In genomic region chr10:59354120-59354519, GRCm38 (mm10) we compare ENCODE assay signal across 26 mouse cellular contexts. TPM values are rescaled to one million over a fixed set of nuclear protein-coding genes. Genes with fewer than 3 reads are reported as not detected.
"Had no signal": no experiment of that assay in that cellular context is flagged by ENCODE, and none has a peak within 500 bp of the region (broad histone marks: within the 10 kb centered on the region; RNA-seq: fewer than 3 reads in every experiment).

No protein-coding gene starts in this region.

- H3K4me1 ChIP-seq: kidney, embryonic 15.5 days; lung, embryonic 15.5 days; midbrain, embryonic 10.5 days; midbrain, embryonic 13.5 days; neural tube, embryonic 13.5 days had no signal

- H3K4me3 ChIP-seq: kidney, embryonic 15.5 days; liver, embryonic 15.5 days; lung, embryonic 15.5 days; megakaryocyte, embryonic 14.5 days; midbrain, embryonic 10.5 days; midbrain, embryonic 13.5 days; myocyte; neural tube, embryonic 13.5 days; stomach, embryonic 15.5 days had no signal

- H3K27me3 ChIP-seq: kidney, embryonic 15.5 days; liver, embryonic 15.5 days; lung, embryonic 15.5 days; megakaryocyte, embryonic 14.5 days; midbrain, embryonic 13.5 days; neural tube, embryonic 13.5 days; stomach, embryonic 15.5 days had no signal

- H3K9ac ChIP-seq: kidney, embryonic 15.5 days; liver, embryonic 15.5 days; lung, embryonic 15.5 days; midbrain, embryonic 13.5 days; neural tube, embryonic 13.5 days; stomach, embryonic 15.5 days had no signal

- H3K27ac ChIP-seq: kidney, embryonic 15.5 days; liver, embryonic 15.5 days; lung, embryonic 15.5 days; midbrain, embryonic 10.5 days; midbrain, embryonic 13.5 days; neural tube, embryonic 13.5 days; stomach, embryonic 15.5 days had no signal

- H3K9me3 ChIP-seq: kidney, embryonic 15.5 days; liver, embryonic 15.5 days; lung, embryonic 15.5 days; megakaryocyte, embryonic 14.5 days; midbrain, embryonic 10.5 days; midbrain, embryonic 13.5 days; neural tube, embryonic 13.5 days; stomach, embryonic 15.5 days had no signal

- H3K4me2 ChIP-seq: kidney, embryonic 15.5 days; liver, embryonic 15.5 days; lung, embryonic 15.5 days; midbrain, embryonic 13.5 days; neural tube, embryonic 13.5 days; stomach, embryonic 15.5 days had no signal

- ATAC-seq: midbrain, embryonic 13.5 days; midbrain, embryonic 16.5 days had no signal

- DNase-seq: kidney, postnatal 10 days; kidney, postnatal 36 days; lung, adult 18-20 months; lung, postnatal 10 days; lung, postnatal 36 days; retina, postnatal 1 day; right cerebral cortex, postnatal 25 days; spleen, adult 18-20 months; thymus, postnatal 36 days had no signal

RNA-seq across cellular contexts. Expression of gene Gm10273, which starts 41.3 kb away (rescaled TPM):
- polyA plus RNA-seq: kidney, embryonic 15.5 days; neural tube, embryonic 13.5 days had no signal

RNA-seq across cellular contexts. Expression of gene Pla2g12b, which starts 49.3 kb away (rescaled TPM):
- total RNA-seq: layer of hippocampus, postnatal 25 days; left cerebral cortex, adult 18-20 months; left cerebral cortex, postnatal 25 days; monocyte, adult 5-6 weeks; neutrophil, adult 5-6 weeks had no signal
- polyA plus RNA-seq: limb, embryonic 11.5 days; limb, embryonic 14.5 days; midbrain, embryonic 10.5 days; midbrain, embryonic 13.5 days; midbrain, embryonic 16.5 days; myocyte; neural tube, embryonic 13.5 days had no signal
